29 mouse cellular contexts compared by ENCODE assay signal in genomic region chr8:106559844-106560243, GRCm38 (mm10). TPM values are rescaled to one million over a fixed set of nuclear protein-coding genes. Genes with fewer than 3 reads are reported as not detected.
A peak's percentile ranks its signal among the peaks of the same experiment; 100 is the strongest.
DNase-seq lines count a peak whose midpoint lies in the region; ATAC-seq lines count a peak whose summit lies in the region.
"Had no signal": no experiment of that assay in that cellular context is flagged by ENCODE, and none has a peak within 500 bp of the region (broad histone marks: within the 10 kb centered on the region; RNA-seq: fewer than 3 reads in every experiment).

No protein-coding gene starts in this region.

- ATAC-seq in granulocyte monocyte progenitor cell, adult 5-6 weeks (replicated peaks; ENCODE audit: poor library complexity, severe bottlenecking) = peak; percentile 60
- ATAC-seq in megakaryocyte progenitor cell, adult 5-6 weeks (replicated peaks; ENCODE audit: poor library complexity) = peak; percentile 39
- ATAC-seq in erythroblast, adult 5-6 weeks (replicated peaks; ENCODE audit: low FRiP score, poor library complexity, severe bottlenecking) = no peak
- ATAC-seq: activated CD4-positive, CD25-positive, alpha-beta regulatory T cell, adult 4 months; forebrain, postnatal 0 days; hindbrain, postnatal 0 days; intestine, embryonic 15.5 days had no signal

- peak; percentile 15 for DNase-seq in brain, adult 2 months (ENCODE audit: low read depth, low spot score)
- DNase-seq in layer of hippocampus, adult 9-11 months = peak; percentile 68
- no peak for DNase-seq in left cerebral cortex, adult 11 months (ENCODE audit: low spot score)
- DNase-seq: adrenal gland, adult 8-10 months; cerebellum, adult 11 months; cerebellum, adult 9-10 months; cerebellum, postnatal 36 days; embryo, embryonic 11 days; forebrain, postnatal 0 days; gastrocnemius, postnatal 25 days; heart, adult 18-20 months; heart, postnatal 36 days; kidney, adult 2 months; kidney, postnatal 4 days; right cerebral cortex, adult 18-20 months; spleen, adult 18-20 months; thymus, adult 2 months; thymus, postnatal 36 days had no signal

RNA-seq across cellular contexts. Expression of gene Gm10073, which starts 13.4 kb away (rescaled TPM):
- 29.2 and 30.2 TPM in 2 replicates for total RNA-seq in granulocyte monocyte progenitor cell, adult 5-6 weeks (2014; fragmentation: Nextera tagmentation)
- 8.2 and 10.8 TPM in 2 replicates for total RNA-seq in granulocyte monocyte progenitor cell, adult 5-6 weeks (2017)
- 111 and 130 TPM in 2 replicates for total RNA-seq in megakaryocyte progenitor cell, adult 5-6 weeks (2015)
- 8.4 and 9.5 TPM in 2 replicates for total RNA-seq in megakaryocyte progenitor cell, adult 5-6 weeks (2017)
- 20.6 and 31.1 TPM in 2 replicates for total RNA-seq in erythroblast, adult 5-6 weeks (2015; ENCODE audit: low replicate concordance)
- total RNA-seq in erythroblast, adult 5-6 weeks (2017; ENCODE audit: low replicate concordance) = not detected in 2 replicates

RNA-seq across cellular contexts. Expression of gene Cdh1, which starts 43.3 kb away (rescaled TPM):
- 1.1 and 4.6 TPM in 2 replicates for total RNA-seq in granulocyte monocyte progenitor cell, adult 5-6 weeks (2014; fragmentation: Nextera tagmentation)
- total RNA-seq in granulocyte monocyte progenitor cell, adult 5-6 weeks (2017) = 0.88 and 1.6 TPM in 2 replicates
- total RNA-seq in megakaryocyte progenitor cell, adult 5-6 weeks (2015) = 0.42 and 1.2 TPM in 2 replicates
- 0.62 and 1.3 TPM in 2 replicates for total RNA-seq in megakaryocyte progenitor cell, adult 5-6 weeks (2017)
- total RNA-seq in erythroblast, adult 5-6 weeks (2015; ENCODE audit: low replicate concordance) = 0.96 and 2.9 TPM in 2 replicates
- total RNA-seq in erythroblast, adult 5-6 weeks (2017; ENCODE audit: low replicate concordance) = 0.84 and 1.2 TPM in 2 replicates
- total RNA-seq: heart, postnatal 36 days had no signal

RNA-seq across cellular contexts. Expression of gene Cdh3, which starts 49.2 kb away (rescaled TPM):
- total RNA-seq in granulocyte monocyte progenitor cell, adult 5-6 weeks (2014; fragmentation: Nextera tagmentation) = not detected in 2 replicates
- total RNA-seq in granulocyte monocyte progenitor cell, adult 5-6 weeks (2017) = not detected in 2 replicates
- not detected in 2 replicates for total RNA-seq in megakaryocyte progenitor cell, adult 5-6 weeks (2015)
- not detected in 2 replicates for total RNA-seq in megakaryocyte progenitor cell, adult 5-6 weeks (2017)
- not detected in 2 replicates for total RNA-seq in erythroblast, adult 5-6 weeks (2015; ENCODE audit: low replicate concordance)
- not detected in 2 replicates for total RNA-seq in erythroblast, adult 5-6 weeks (2017; ENCODE audit: low replicate concordance)
- total RNA-seq: CH12.LX had no signal

RNA-seq across cellular contexts. Expression of gene 6030452D12Rik, which starts 59.5 kb away (rescaled TPM):
- total RNA-seq in granulocyte monocyte progenitor cell, adult 5-6 weeks (2014; fragmentation: Nextera tagmentation) = not detected in 2 replicates
- total RNA-seq in granulocyte monocyte progenitor cell, adult 5-6 weeks (2017) = not detected in 2 replicates
- total RNA-seq in megakaryocyte progenitor cell, adult 5-6 weeks (2015) = not detected in 2 replicates
- not detected in 2 replicates for total RNA-seq in megakaryocyte progenitor cell, adult 5-6 weeks (2017)
- total RNA-seq in erythroblast, adult 5-6 weeks (2015; ENCODE audit: low replicate concordance) = not detected in 2 replicates
- not detected in 2 replicates for total RNA-seq in erythroblast, adult 5-6 weeks (2017; ENCODE audit: low replicate concordance)
- total RNA-seq: adrenal gland, adult 8-10 months; CH12.LX; ES-E14; forebrain, postnatal 0 days; gastrocnemius, postnatal 25 days; heart, adult 18-20 months; heart, postnatal 36 days; hindbrain, postnatal 0 days; left cerebral cortex, adult 2 months; left cerebral cortex, postnatal 25 days; midbrain, postnatal 0 days had no signal
